Mouse (Mus musculus) forelimb bud, embryonic 11.5 days (tissue): ENCODE data around the gene Eef1g.
"Not testable (repeated sequence)": the region's sequence is repeated elsewhere in the genome, so short reads cannot be mapped to it uniquely, and the experiment has no call there.

Experiments used
- DNase-seq: peaks from one replicate; pipeline ENCODE4 v3.0.0-alpha.2; 2012; ENCODE audit warnings: low read depth, low spot score

Eef1g gene

DNA sequence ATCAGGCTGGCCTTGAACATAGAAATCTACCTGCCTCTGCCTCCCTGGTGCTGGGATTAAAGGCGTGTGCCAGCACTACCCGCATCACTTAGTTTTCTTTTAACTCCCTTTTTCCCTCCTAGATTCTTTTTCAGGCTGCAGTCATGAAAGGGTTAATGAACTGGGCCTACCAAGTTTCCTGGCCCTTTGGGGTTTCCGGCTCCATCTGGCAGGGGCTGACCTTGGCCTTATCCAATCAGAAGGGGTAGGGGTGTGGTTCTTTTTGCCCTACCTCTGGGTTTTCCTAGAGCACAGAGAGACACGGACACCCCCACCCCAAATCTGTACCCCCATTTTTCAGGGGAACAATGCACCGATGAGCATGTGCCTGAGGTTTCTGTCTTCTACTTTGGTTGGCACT lies 22.1 kb upstream of the Eef1g start:
- peak; percentile 84 for DNase-seq

DNA sequence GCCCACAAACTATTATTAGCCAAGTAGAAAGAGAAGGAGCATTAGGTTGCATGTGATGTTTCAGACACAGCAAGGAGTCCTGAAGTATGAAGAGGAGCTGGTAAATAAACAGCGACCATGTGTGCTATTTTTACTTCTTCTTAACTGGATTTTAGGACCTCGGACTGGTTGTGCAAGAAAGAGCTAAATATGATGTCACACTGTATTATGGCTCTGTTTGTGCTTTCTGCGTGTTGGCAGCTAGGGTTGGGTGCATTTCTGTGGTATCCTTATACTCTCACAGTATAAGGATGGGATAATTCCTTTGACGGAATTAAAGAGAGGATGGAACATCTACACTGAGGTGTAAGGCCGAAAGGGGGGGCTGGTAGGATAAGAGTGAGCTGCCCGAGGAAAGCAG lies 21.6 kb upstream of the Eef1g start:
- no peak for DNase-seq

DNA sequence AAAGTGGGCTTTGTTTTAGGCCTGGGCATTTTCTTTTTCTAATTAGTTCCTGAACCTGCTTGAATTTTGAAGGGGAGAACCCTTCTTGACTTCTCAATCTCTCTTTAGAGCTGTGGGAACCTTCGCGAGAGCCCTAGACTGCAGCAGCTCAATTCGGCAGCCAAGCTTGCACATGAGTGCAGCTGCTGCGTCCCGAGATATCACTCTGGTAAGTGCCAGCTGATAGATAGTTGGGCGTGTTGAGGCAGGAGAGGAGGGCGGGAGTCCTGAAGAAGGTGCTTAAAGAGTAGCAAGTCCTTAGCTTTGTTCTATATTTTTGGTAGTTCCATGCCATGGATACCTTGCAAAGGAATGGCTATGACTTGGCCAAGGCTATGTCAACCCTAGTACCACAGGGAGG lies 19.9 kb upstream of the Eef1g start:
- no peak for DNase-seq

GRCm38 (mm10) chr19:8950190-8950589 lies 16.7 kb upstream of the Eef1g start:
- DNase-seq, result no peak

- no peak for DNase-seq
Observed at GRCm38 (mm10) chr19:8952241-8952640, 14.6 kb upstream of the Eef1g start.

- DNase-seq, result peak; percentile 97
Observed at GRCm38 (mm10) chr19:8953135-8954039, 13.5 kb upstream of the Eef1g start, which contains the start of gene Tut1. TSS of gene Tut1 (plus strand) at chr19:8953847.

DNA sequence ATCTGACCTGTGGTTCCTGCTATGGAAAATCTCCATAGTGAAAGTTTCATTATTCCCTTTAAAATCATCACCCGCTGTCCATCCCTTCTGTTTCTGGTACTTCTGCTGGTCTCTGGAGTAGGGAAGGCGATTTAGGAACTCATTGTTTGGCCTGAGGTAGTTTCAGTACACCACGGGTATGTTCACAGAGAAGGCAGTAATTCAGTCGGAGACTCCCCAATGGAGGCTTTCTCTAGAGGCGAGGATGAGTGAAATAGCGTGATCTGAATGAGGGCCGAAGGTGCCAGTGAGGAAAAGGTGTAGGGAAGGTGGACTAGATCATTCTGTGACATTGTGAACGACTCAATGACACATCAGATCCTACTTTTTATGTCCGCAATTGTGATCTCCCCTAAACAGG lies 12.7 kb upstream of the Eef1g start:
- DNase-seq, result no peak

GRCm38 (mm10) chr19:8962256-8962655 lies 4.6 kb upstream of the Eef1g start:
- no peak for DNase-seq

DNA sequence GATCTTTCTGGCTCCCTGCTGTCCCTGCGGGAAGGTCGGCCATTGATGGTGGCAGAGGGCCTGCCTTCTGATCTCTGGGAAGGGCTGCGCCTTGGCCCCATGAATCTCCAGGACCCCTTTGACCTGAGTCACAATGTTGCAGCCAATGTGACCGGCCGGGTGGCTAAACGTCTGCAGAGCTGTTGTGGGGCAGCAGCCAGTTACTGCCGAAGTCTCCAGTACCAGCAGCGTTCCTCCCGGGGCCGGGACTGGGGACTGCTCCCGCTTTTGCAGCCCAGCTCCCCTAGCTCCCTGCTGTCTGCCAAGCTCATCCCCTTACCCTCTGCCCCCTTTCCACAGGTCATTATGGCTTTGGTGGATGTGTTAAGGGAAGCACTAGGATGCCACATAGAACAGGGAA lies 1.8 kb upstream of the Eef1g start:
- DNase-seq, result no peak

DNA sequence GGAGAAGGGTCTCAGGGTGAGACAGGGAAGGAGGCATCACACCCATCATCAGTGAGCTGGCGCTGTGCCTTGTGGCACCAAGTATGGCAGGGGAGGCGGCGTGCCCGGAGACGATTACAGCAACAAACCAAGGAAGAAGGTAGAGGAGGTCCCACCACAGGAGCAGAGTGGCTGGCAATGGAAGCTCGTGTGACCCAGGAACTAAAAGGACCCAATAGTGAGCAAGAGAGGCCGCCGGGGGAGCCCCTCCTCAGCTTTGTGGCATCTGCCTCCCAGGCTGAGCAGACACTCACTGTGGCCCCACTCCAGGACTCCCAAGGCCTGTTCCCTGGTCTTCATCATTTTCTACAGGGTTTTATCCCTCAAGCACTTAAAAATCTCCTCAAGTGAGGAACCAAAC lies 1.1 kb upstream of the Eef1g start:
- DNase-seq, result no peak

DNA sequence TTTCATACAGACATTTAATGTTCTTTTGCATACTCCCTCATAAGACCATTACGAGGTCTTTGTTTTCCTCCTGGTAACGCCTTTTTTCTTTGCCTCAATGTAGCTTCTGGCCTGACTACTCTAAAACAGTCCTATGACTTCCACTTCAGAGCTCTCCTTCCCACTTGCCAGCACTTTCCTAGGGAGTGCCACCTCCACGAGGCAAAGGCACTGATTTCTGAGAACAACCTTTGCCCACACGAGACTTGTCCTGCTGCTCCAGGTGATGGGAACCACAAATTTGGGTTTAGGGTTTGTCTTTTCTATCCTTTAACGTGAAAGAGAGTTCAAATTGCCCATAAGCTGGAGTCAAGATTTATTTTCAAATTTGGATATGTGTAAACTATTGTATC lies 647 bp upstream of the Eef1g start:
- no peak for DNase-seq

GRCm38 (mm10) chr19:8967373-8967743 lies 517 bp downstream of the Eef1g start:
- DNase-seq, result no peak

- DNase-seq, result no peak
Observed at GRCm38 (mm10) chr19:8967893-8968292, 1.1 kb downstream of the Eef1g start.

DNA sequence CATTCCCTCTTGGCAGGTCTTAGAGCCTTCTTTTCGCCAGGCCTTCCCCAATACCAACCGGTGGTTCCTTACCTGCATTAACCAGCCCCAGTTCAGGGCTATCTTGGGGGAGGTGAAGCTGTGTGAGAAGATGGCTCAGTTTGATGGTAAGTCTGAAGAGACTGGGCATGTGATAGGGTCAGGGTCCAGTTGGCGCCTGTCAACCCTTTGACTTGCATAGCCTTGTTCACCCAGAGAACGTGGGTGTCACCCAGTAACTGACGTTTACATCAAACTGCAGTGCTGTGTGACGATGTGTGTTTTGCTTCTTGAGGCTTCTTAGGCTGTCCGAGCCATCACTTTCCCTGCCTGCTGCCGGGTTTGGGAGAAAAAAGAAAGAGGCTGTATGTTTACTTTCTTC lies 5.7 kb downstream of the Eef1g start:
- DNase-seq, result not testable (repeated sequence)

DNA sequence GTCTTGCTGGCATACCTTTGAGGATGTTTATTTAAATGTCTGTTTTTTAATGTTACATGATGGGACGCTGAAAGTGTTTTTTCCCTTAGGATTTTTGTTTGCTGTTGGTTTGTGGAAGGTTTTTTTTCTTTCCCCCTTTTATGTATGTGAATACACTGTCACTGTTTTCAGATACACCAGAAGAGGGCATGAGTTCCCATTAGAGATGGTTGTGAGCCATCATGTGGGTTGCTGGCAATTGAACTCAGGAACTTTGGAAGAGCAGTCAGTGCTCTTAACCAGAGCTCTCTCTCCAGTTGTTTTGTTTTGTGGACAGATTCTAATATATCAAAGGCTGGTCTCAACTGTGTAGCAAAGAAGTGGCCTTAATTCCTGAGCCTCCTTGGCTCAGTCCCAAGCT lies 7.8 kb downstream of the Eef1g start:
- DNase-seq, result no peak

DNA sequence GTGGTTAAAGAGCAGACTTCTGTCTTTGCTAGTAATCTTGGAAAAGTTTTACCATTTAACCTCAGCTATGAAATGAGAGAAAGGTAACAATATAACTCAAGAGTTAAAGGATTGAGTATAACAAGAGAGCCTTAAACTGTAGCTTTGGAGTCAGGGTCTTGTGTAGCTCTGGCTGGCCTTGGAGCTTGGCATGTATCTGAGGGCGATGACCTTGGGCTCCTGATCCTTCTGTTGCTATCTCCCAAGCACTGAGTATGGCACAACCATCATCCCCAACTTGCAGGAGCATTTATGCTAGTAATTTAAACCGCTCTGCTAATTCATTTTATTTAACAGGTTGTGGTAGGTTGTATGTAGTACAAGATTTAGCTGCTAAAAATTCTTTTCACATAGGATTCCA lies 8.7 kb downstream of the Eef1g start:
- no peak for DNase-seq

DNA sequence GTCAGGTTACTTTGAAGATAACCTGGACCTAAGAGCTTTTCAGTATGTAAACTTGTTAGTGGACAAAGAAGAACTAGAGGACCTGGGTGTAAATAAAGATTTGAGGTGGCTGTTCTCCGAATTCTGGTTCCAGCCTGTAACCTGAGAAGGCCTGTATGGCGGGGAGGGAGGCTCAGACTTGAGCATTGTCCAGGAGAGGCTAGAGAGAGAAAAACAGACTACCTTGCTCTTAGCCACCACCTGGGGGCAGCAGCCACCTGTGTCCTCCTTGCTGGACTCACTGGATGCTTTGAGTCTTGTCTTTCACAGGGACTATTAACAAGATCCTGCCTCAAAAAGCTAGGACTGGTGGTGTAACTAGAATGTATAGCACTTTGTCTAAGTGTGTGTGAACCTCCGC lies 9.7 kb downstream of the Eef1g start:
- peak; percentile 77 for DNase-seq

- DNase-seq, result no peak
Observed at GRCm38 (mm10) chr19:8980771-8981170, 13.9 kb downstream of the Eef1g start.

GRCm38 (mm10) chr19:8981450-8982168 lies 14.8 kb downstream of the Eef1g start:
- no peak for DNase-seq

- DNase-seq, result no peak
Observed at GRCm38 (mm10) chr19:8982303-8983149, 15.7 kb downstream of the Eef1g start.

GRCm38 (mm10) chr19:8983150-8983650 lies 16.4 kb downstream of the Eef1g start:
- no peak for DNase-seq
